Mouse (Mus musculus) ES-E14 (cell line): Measurements from ENCODE around the gene Sesn1. TPM values are rescaled to one million over a fixed set of nuclear protein-coding genes. Genes with fewer than 3 reads are reported as not detected.
A peak's percentile ranks its signal among the peaks of the same experiment; 100 is the strongest.

Source experiments
- DNase-seq: peaks from one replicate; pipeline ENCODE4 v3.0.0-alpha.2; 2013; ENCODE audit warnings: low read depth, low spot score
- H3K27ac ChIP-seq: 2 replicates; pipeline ENCODE4 v1.5.1; 2012; ENCODE audit warnings: low read depth, mild to moderate bottlenecking, low read length, moderate library complexity, mixed read lengths; ENCODE audit not compliant: poor library complexity, insufficient read depth, severe bottlenecking
- H3K36me3 ChIP-seq: 2 replicates; pipeline ENCODE4 v1.6.1; 2012; ENCODE audit warnings: mild to moderate bottlenecking, low read length, moderate library complexity, mixed read lengths; ENCODE audit not compliant: control insufficient read depth, poor library complexity, insufficient read depth, severe bottlenecking
- H3K4me1 ChIP-seq, 2 experiments: fragments of 150-350 bp in 1 of 2; sonication (generic) in 1 of 2; 2 replicates each; pipeline ENCODE4 v1.6.1; 2012; ENCODE audit warnings: low read length in 2 of 2, mild to moderate bottlenecking in 1 of 2, mixed read lengths in 1 of 2; ENCODE audit not compliant: control insufficient read depth in 2 of 2, insufficient read depth in 2 of 2, poor library complexity in 1 of 2
- H3K4me3 ChIP-seq, 2 experiments: fragments of 150-350 bp in 1 of 2; sonication (generic) in 1 of 2; 2 replicates each; pipeline ENCODE4 v1.5.1; 2012; ENCODE audit warnings: low read length in 2 of 2, low read depth in 1 of 2, mild to moderate bottlenecking in 1 of 2, mixed read lengths in 1 of 2; ENCODE audit not compliant: insufficient read depth in 1 of 2, poor library complexity in 1 of 2, severe bottlenecking in 1 of 2
- H3K9ac ChIP-seq: 2 replicates; pipeline ENCODE4 v1.6.1; 2012; ENCODE audit warnings: low read depth, mild to moderate bottlenecking, low read length, mixed read lengths; ENCODE audit not compliant: poor library complexity, insufficient read depth, severe bottlenecking
- H3K9me3 ChIP-seq: fragments of 150-350 bp; sonication (generic); 2 replicates; pipeline ENCODE4 v1.6.1; 2012; ENCODE audit warnings: low read depth, mild to moderate bottlenecking, low read length; ENCODE audit not compliant: control insufficient read depth, insufficient read depth
- CHD2 ChIP-seq: IDR thresholded peaks from 2 replicates; pipeline ENCODE4 v1.6.1; 2014; ENCODE audit warnings: mild to moderate bottlenecking, low read depth, low read length, inconsistent platforms
- HCFC1 ChIP-seq: IDR thresholded peaks from 2 replicates; pipeline ENCODE4 v1.6.1; 2012; ENCODE audit warnings: low read length, inconsistent platforms, borderline replicate concordance; ENCODE audit not compliant: insufficient read depth
- MAFK ChIP-seq: IDR thresholded peaks from 2 replicates; pipeline ENCODE4 v1.6.1; 2014; ENCODE audit warnings: mild to moderate bottlenecking, low read depth, low read length, inconsistent platforms; ENCODE audit not compliant: insufficient read depth
- ZC3H11A ChIP-seq: IDR thresholded peaks from 2 replicates; pipeline ENCODE4 v1.6.1; 2012; ENCODE audit warnings: low read depth, mild to moderate bottlenecking, inconsistent platforms, low read length, borderline replicate concordance
- ZNF384 ChIP-seq: IDR thresholded peaks from 2 replicates; pipeline ENCODE4 v1.6.1; 2012; ENCODE audit warnings: low read depth, low read length, inconsistent platforms
- in situ Hi-C, 2 experiments: fragments of 600-800 bp; cut with MboI; formaldehyde crosslinking; loops; one replicate each; pipeline ENCODE4 v1.15.1; 2025; ENCODE audit warnings: low sequenced_read_pairs in 2 of 2, inconsistent platforms in 1 of 2; ENCODE audit not compliant: unreplicated experiment in 2 of 2
- total RNA-seq: library from RNA; depleted of rRNA; stranded (reverse); fragments of 300-350 nt; gene quantifications from 2 replicates; pipeline ENCODE4 v1.2.3, GENCODE M21; 2012

Gene Sesn1
- total RNA-seq, 1 experiment = 10.0 TPM

DNA sequence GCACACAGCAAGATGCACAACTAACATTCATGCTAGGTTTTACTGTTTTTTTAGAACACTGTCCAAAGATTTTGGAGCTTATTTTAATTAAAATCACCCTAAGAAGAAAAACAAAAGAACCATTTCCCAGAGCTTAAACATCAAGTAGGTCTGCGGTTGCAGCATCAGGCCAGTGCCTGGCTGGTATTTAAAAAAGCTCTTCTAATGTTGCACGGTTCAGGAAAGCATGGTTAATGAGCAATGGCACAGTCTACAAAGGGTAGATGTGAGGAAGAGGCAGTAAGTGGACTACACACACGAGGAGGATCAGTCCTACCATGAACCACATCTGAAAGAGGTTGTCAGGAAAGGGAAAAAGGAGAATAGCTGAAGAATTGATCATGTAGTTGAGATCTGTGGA, 5.0 kb upstream of the Sesn1 start:
- Histone ChIP-seq H3K36me3 (peaks cover 30% of the 10 kb centered on the region), H3K27ac (no peak overlapping the region), H3K9ac (no peak overlapping the region), H3K9me3 (peaks cover 33% of the 10 kb centered on the region), H3K4me1 (no peaks in the 10 kb centered on the region; a peak in 1 of 4 replicates), H3K4me3 (no peak overlapping the region)
- DNase-seq = no peak
- TF ChIP-seq CHD2 (no peak), MAFK (no peak), ZNF384 (no peak), ZC3H11A (no peak), HCFC1 (no peak)
- in situ Hi-C loops = no loop called here

DNA sequence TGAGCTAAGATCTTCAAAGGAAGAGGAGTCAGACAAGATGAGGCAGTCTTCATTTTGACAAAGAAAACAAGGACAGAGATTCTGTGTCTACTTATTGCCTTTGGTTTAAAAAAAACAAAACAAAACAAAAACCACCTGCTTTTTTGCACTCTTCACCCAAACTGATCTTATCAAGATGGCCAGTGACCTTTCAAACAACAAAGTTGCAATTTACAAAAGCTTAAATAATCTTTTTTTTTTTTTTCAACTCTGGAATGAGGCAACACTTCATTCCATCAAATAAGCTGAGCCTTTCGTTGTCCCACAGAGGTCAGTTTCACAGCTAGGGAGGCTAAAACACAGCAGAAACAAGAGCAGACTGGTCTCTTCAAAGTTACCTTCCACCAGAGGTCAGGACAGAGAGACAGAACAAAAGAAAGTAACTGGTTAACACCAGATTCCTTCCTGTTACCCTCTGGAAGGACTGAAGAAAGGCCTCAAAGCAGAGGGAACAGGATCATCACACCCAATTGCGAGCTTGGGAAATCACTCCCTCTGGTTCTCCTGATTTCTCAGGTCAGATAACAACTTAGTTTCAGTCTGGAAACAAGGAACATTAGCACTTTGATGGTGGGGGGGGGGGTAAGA, 3.9 kb upstream of the Sesn1 start:
- Histone ChIP-seq H3K36me3 (peaks cover 22% of the 10 kb centered on the region), H3K4me3 (no peak overlapping the region), H3K27ac (no peak overlapping the region), H3K4me1 (no peaks in the 10 kb centered on the region; a peak in 1 of 4 replicates), H3K9ac (no peak overlapping the region), H3K9me3 (peaks cover 32% of the 10 kb centered on the region)
- DNase-seq = peak; percentile 27
- TF ChIP-seq ZC3H11A = no peak
- peak; percentile 39; the same call in 1 of the 2 replicates for TF ChIP-seq ZNF384
- in situ Hi-C loops = no loop called here

DNA sequence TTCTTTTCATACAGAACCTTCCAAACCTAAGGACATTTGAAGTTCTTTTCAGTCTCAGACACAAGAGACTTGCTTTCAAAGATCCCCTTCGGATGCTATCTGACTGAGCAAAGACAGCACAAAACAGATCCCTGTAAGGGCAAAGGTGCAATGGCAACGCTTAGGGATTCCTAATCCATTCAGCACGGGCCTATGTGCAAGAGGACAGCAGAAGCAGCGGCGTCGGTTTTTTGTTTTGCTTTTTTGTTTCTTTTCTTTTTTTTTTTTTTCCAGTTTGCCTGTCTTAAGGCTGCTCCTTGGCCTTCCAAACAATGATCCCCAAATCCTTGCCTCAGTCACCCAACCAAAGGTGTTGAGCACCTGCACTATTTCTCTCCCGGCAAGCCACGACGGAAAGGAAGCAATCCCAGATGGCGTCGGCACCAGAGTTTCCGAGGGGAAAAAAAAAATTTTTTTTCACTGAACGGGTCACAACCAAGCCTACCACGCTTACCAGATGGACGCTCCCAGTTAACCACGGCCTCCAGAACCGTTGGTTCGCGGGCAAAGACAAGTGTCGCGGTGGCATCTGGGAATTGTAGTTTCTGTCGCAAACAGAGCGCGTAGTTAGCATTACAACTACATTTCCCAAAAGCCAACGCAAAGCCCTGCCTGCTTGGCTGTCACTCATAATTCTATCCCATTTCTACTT, 510 bp upstream of the Sesn1 start:
- Histone ChIP-seq H3K4me3 (peak overlapping the region; percentile 83 to 87), H3K9me3 (peaks cover 6% of the 10 kb centered on the region; the same call in 1 of the 2 replicates), H3K27ac (peak overlapping the region; percentile 24; the same call in 1 of the 2 replicates), H3K9ac (peak overlapping the region; percentile 94), H3K4me1 (peaks cover 0 to 3% of the 10 kb centered on the region in 2 experiments; a peak in 2 of 4 replicates), H3K36me3 (peaks cover 3% of the 10 kb centered on the region)
- TF ChIP-seq ZC3H11A (no peak), MAFK (no peak), CHD2 (peak; percentile 46; the same call in 1 of the 2 replicates), ZNF384 (no peak), HCFC1 (peak; percentile 98)
- DNase-seq = peak; percentile 87
- in situ Hi-C loops = no loop called here

DNA sequence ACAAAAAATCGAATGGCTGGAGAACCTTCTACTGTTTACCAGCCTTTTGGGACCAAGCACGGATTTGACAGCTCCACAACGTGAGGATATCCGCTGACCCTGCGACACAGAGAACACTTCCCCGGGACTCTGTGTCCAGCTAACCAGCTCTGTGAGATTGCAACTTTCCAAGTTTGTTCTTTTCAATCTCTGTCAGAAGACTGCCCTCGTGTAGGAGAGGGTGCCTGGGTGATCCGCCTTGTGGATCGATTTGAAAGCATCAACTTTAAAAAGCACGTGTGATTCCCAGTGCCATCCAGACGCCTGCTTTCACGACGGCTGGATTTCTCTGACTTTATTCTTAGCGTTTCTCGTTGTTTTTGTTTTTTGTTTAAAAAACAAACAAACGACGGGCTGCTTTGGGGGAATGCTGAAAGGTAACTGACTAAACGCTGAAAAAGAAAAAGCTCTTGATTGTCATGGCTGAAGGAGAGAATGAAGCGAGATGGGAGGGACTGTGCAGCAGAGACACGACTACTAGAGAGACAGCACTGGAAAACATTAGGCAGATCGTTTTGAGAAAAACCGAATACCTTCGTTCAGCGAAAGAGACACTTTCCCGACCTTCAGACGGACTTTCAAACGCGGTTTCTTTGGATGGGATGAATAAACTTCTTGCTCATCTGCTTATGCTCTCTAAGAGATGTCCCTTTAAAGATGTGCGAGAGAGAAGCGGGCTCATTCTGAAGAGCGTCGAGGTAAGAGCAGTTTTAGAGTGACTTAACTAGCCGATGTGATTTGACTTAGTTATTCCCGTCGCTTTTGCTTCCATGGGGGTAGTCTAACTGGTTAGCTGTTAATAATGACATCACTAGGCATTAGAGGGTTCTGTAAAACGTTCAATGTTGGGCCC, 1.1 kb downstream of the Sesn1 start:
- TF ChIP-seq ZC3H11A = no peak
- TF ChIP-seq MAFK = no peak
- TF ChIP-seq HCFC1 = no peak
- no peak for TF ChIP-seq ZNF384
- TF ChIP-seq CHD2 = no peak
- peak overlapping the region; percentile 76; the same call in 1 of the 2 replicates for H3K9ac ChIP-seq
- peak overlapping the region; percentile 83 to 87 for H3K4me3 ChIP-seq
- no peaks in the 10 kb centered on the region for H3K36me3 ChIP-seq
- DNase-seq = no peak
- in situ Hi-C loops = no loop called here
- peaks cover 0 to 3% of the 10 kb centered on the region in 2 experiments; a peak in 2 of 4 replicates for H3K4me1 ChIP-seq
- no peaks in the 10 kb centered on the region for H3K9me3 ChIP-seq
- H3K27ac ChIP-seq = no peak overlapping the region
